Mouse (Mus musculus) midbrain, embryonic 16.5 days (tissue): ENCODE results near the gene Oxa1l. TPM values are rescaled to one million over a fixed set of nuclear protein-coding genes. Genes with fewer than 3 reads are reported as not detected.

Experiments
- ATAC-seq: fragments of 200-750 bp; cut with Nextera tagmentation; 2 replicates; pipeline ENCODE4 v1.8.0; 2017; ENCODE audit warnings: moderate TSS enrichment
- H3K27ac ChIP-seq: fragments of 300-500 bp; sonication (generic); 2 replicates; pipeline ENCODE4 v1.5.1; 2014; ENCODE audit warnings: mild to moderate bottlenecking, low read length, mixed read lengths
- H3K27me3 ChIP-seq: fragments of 300-500 bp; sonication (generic); 2 replicates; pipeline ENCODE4 v1.6.1; 2014; ENCODE audit warnings: low read depth, low read length, mixed read lengths; ENCODE audit not compliant: control insufficient read depth, insufficient read depth
- H3K36me3 ChIP-seq: fragments of 300-500 bp; sonication (generic); 2 replicates; pipeline ENCODE4 v1.6.1; 2014; ENCODE audit warnings: mild to moderate bottlenecking, low read length, moderate library complexity, mixed read lengths; ENCODE audit not compliant: control insufficient read depth, insufficient read depth
- H3K4me1 ChIP-seq: fragments of 300-500 bp; sonication (generic); 2 replicates; pipeline ENCODE4 v1.6.1; 2014; ENCODE audit warnings: mild to moderate bottlenecking, low read length, mixed read lengths; ENCODE audit not compliant: control insufficient read depth, insufficient read depth
- H3K4me2 ChIP-seq: fragments of 300-500 bp; sonication (generic); 2 replicates; pipeline ENCODE4 v1.6.1; 2014; ENCODE audit warnings: mild to moderate bottlenecking, low read length, mixed read lengths
- H3K4me3 ChIP-seq: fragments of 300-500 bp; sonication (generic); 2 replicates; pipeline ENCODE4 v1.5.1; 2014; ENCODE audit warnings: low read depth, mild to moderate bottlenecking, low read length, moderate library complexity, mixed read lengths
- H3K9ac ChIP-seq: fragments of 300-500 bp; sonication (generic); 2 replicates; pipeline ENCODE4 v1.6.1; 2014; ENCODE audit warnings: low read depth, low read length, mixed read lengths
- H3K9me3 ChIP-seq: fragments of 300-500 bp; sonication (generic); replicated peaks from 2 replicates; pipeline ENCODE4 v1.6.1; 2014; ENCODE audit warnings: mild to moderate bottlenecking, low read length, mixed read lengths; ENCODE audit not compliant: control insufficient read depth, poor library complexity, severe bottlenecking
- WGBS: fragments of 180-500 bp; shearing (Covaris S2); extraction: QIAGEN DNeasy Blood & Tissue Kit; methylation state at CpG from one replicate; pipeline ENCODE4 v1.1.7; 2014; 5-methylcytosine and 5-hydroxymethylcytosine counted together
- polyA plus RNA-seq: library from polyadenylated mRNA; unstranded; fragments of >200 nt; fragmentation: Nextera tagmentation; extraction: Ambion mirVana; gene quantifications from 2 replicates; pipeline ENCODE4 v1.2.1, GENCODE M21; 2015

The Oxa1l gene
- polyA plus RNA-seq, 1 experiment from 2014 or later, result 53.1 TPM

DNA sequence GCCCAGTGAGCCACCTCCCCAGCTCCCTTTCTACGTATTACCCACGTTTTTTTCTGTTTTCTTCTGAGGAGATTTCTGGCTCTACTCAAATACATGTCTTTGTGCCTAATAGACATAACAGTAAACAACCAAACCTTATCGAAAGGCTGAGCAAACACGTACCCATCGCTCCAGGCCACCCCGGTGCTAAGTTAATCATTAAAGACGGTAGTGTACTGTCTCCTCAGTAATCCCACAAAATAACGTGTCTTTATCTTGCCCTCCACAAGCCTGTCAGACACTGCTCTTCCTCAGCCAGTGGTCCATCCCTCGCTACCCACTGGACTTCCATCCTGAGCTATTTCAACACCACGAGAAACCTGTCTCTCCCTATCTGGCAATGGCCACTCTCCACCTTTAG, 21.2 kb downstream of the Oxa1l start:
- 81% methylated on average over 10 of the region's 10 CpGs for WGBS
- ATAC-seq, result no peak

DNA sequence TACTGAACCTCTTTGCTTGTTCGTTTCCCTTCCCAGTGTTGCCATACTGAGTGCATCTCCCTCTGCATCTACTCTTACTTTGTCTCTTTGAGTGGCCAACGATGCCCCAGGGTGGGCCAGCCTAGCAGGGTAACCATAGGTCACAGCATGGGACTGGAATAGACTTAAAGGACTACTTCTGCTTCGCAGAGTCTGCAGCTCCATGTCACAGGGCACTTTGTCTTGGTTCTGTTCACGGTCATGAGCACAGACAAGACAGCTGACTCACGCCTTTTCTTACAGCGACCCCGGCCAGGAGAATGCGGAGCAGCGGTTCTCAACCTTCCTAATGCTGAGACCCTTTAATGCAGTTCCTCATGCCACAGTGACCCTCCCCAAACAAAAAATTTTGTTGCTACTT, 22.0 kb downstream of the Oxa1l start:
- Histone ChIP-seq H3K9me3 (no peaks in the 10 kb centered on the region), H3K4me3 (no peak overlapping the region), H3K36me3 (no peaks in the 10 kb centered on the region), H3K4me1 (no peaks in the 10 kb centered on the region), H3K27me3 (no peaks in the 10 kb centered on the region), H3K4me2 (no peak overlapping the region), H3K9ac (no peak overlapping the region), H3K27ac (no peak overlapping the region)
- WGBS, result 54% methylated on average over 9 of the region's 9 CpGs
- no peak for ATAC-seq

More for the DNA sequence above, 21.2 kb downstream of the Oxa1l start:
- Histone ChIP-seq H3K4me2 (no peak overlapping the region), H3K27ac (no peak overlapping the region), H3K36me3 (no peaks in the 10 kb centered on the region), H3K9ac (no peak overlapping the region), H3K27me3 (no peaks in the 10 kb centered on the region), H3K4me3 (no peak overlapping the region), H3K9me3 (no peaks in the 10 kb centered on the region), H3K4me1 (no peaks in the 10 kb centered on the region)

DNA sequence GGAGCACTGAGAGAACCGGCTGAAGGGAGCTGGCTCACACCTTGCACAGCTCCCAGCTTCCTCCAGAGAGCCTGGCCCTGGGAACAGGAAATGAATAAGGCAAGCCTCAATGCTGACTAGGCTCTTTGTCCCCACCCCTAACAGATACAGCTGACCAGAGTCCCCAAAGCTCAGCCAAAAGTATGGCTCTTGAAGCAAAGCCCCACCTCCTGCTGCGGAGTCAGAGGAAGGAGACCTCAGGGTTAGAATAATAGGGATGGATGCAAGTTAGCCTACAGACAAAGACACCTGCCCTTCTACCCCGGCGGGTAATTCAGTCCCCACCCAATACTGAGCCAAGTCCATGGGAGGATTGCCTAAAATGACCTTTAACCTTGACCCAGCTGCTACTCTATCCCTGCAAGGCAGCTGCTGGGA, 22.7 kb downstream of the Oxa1l start:
- no peaks in the 10 kb centered on the region for H3K4me1 ChIP-seq
- 69% methylated on average over 4 of the region's 4 CpGs for WGBS
- no peak overlapping the region for H3K27ac ChIP-seq
- H3K36me3 ChIP-seq, result no peaks in the 10 kb centered on the region
- ATAC-seq, result no peak
- no peak overlapping the region for H3K4me2 ChIP-seq
- H3K4me3 ChIP-seq, result no peak overlapping the region
- no peaks in the 10 kb centered on the region for H3K9me3 ChIP-seq
- H3K27me3 ChIP-seq, result no peaks in the 10 kb centered on the region
- H3K9ac ChIP-seq, result no peak overlapping the region

DNA sequence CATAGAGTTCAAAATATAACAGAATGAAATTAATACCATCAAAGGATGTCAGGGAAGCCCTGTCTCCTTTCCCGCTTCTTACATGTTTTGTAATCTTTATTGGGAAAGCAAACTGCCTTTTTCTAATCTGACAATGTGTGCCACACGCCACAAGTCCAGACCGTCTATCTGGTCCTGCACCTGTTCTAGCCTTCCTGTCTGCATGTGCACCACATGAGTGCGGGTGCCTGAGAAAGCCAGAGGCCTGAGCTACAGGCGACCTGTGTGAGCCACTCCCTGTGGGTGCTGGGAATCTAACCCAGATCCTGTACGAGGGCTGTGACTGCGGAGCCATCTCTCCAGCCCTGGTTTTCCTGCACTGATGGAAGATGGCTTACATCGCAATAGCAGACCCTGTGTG, 23.8 kb downstream of the Oxa1l start:
- Histone ChIP-seq H3K4me1 (no peaks in the 10 kb centered on the region), H3K9ac (no peak overlapping the region), H3K36me3 (no peaks in the 10 kb centered on the region), H3K4me3 (no peak overlapping the region), H3K27me3 (no peaks in the 10 kb centered on the region), H3K27ac (no peak overlapping the region), H3K9me3 (no peaks in the 10 kb centered on the region), H3K4me2 (no peak overlapping the region)
- no peak for ATAC-seq
- WGBS, result 94% methylated on average over 8 of the region's 8 CpGs

DNA sequence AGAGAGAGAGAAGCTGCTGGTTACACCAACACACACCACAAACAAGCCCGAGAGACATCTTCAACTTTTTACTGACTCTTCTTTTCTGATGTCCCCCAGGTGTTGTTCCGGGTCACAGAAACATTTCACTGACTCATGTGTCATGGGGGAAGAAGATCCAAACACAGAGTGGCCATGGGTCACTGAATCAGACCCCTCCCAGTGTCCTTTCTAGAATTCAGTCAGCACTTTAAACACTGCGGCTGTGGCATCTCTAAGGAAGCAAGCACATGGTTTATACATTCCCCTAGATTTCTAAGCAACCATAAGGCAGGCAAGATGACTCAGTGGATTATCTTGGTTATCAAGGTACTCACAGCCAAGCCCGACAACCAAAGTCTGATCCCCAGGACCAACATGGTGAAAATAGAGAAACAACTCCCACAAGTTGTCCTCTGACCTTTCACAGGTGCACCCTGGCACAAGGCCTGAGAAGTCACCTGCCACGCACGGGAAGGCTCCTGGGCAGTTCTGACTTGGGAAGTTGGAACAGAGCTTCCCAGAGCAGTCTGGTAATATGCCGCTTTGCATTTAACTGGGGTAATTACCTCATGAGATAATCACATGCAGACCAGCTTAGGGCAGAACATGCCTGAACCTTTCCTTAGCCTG, 25.5 kb downstream of the Oxa1l start:
- Histone ChIP-seq H3K4me3 (no peak overlapping the region), H3K27me3 (no peaks in the 10 kb centered on the region), H3K36me3 (no peaks in the 10 kb centered on the region), H3K4me1 (no peaks in the 10 kb centered on the region), H3K9ac (no peak overlapping the region), H3K4me2 (no peak overlapping the region), H3K9me3 (no peaks in the 10 kb centered on the region), H3K27ac (no peak overlapping the region)
- 90% methylated on average over 7 of the region's 7 CpGs for WGBS
- no peak for ATAC-seq

DNA sequence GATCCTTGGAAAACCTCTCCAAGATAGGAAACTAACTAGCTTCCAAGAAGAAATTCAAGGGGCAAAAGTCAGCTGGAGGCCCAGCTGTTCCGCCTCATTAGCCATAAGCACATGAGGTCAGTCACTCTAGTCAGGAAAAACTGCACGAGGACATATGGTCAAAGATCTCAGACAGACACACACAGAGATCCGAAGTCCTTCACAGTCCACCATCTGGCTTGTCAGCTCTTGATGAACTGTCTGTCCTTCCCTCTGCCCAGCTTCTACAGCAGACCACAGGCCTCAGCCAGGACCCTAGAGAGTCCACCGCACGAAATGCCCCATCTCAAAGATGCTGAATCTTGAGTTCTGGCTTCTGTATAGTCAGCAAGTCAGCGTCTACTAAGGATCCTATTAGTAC, 26.9 kb downstream of the Oxa1l start:
- WGBS, result 83% methylated on average over 6 of the region's 6 CpGs
- no peak for ATAC-seq
- no peak overlapping the region for H3K9ac ChIP-seq

DNA sequence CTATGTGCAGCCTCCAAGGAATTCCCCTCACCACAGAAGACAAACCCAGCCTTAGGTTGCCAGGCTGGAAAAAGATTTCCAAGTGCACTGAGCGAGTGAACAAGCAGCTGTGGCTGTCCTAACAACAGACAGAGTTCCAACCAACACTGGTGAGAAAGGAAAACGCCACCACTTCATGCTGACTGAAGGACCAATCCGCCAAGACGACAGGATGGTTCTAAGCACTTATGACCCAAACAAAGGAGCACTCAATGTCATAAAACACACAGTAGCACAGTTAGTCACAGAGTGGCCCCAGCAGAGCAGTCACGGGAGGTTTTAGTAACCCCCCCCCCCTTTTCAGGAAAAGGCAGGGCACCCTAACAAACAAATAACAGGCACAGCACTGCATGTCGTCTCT, 30.2 kb downstream of the Oxa1l start:
- ATAC-seq, result no peak
- no peak overlapping the region for H3K27ac ChIP-seq
- H3K9ac ChIP-seq, result no peak overlapping the region
- no peak overlapping the region for H3K4me2 ChIP-seq
- H3K9me3 ChIP-seq, result no peaks in the 10 kb centered on the region
- no peaks in the 10 kb centered on the region for H3K36me3 ChIP-seq
- H3K27me3 ChIP-seq, result no peaks in the 10 kb centered on the region
- H3K4me1 ChIP-seq, result no peaks in the 10 kb centered on the region
- no peak overlapping the region for H3K4me3 ChIP-seq
- WGBS, result 69% methylated on average over 6 of the region's 6 CpGs

More for the DNA sequence above, 26.9 kb downstream of the Oxa1l start:
- Histone ChIP-seq H3K4me1 (no peaks in the 10 kb centered on the region), H3K9me3 (no peaks in the 10 kb centered on the region), H3K4me2 (no peak overlapping the region), H3K4me3 (no peak overlapping the region), H3K36me3 (no peaks in the 10 kb centered on the region), H3K27ac (no peak overlapping the region), H3K27me3 (no peaks in the 10 kb centered on the region)

DNA sequence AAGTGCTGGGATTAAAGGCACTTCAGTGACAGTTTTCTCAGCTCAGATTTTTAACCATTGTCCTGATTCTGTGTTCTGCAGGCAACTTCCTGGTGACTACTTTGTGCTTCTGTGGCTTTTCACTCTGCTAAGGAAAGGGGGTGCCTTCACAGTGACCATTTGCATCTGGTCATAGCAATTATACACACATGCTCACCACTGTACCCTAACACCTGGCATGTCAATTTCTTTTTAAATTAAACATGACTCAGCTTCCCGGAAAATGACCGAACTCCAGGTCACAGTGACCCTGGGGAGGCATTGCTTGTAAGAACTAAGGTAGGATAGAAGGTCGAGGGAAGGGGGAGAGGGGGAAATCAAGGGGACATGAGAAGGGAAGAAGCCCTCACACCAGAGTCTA, 33.2 kb downstream of the Oxa1l start:
- Histone ChIP-seq H3K9me3 (no peaks in the 10 kb centered on the region), H3K4me2 (no peak overlapping the region), H3K4me1 (no peaks in the 10 kb centered on the region), H3K36me3 (no peaks in the 10 kb centered on the region), H3K27me3 (no peaks in the 10 kb centered on the region), H3K4me3 (no peak overlapping the region), H3K9ac (no peak overlapping the region), H3K27ac (no peak overlapping the region)
- 77% methylated on average over 3 of the region's 3 CpGs for WGBS
- ATAC-seq, result no peak

DNA sequence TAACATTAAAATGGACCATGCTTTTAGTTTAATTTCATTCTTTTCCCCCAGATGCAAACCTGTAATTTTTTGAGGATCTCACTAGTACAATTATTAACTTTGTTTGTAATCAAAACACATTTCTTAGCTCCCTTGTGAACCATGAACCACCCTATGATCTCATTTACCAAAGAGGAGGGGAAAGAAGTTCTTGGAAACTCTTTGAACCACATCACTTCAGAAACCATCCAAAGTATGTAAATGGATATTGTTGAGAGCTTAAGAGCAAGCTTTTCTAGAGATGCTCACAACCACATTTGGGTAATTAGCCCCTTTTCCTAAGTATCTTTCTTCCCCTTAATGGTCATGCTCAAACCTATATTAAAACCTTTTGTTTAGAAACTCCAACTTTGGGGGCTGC, 33.7 kb downstream of the Oxa1l start:
- Histone ChIP-seq H3K4me3 (no peak overlapping the region), H3K9me3 (no peaks in the 10 kb centered on the region), H3K4me1 (no peaks in the 10 kb centered on the region), H3K9ac (no peak overlapping the region), H3K36me3 (no peaks in the 10 kb centered on the region), H3K27me3 (no peaks in the 10 kb centered on the region), H3K27ac (no peak overlapping the region), H3K4me2 (no peak overlapping the region)
- ATAC-seq, result no peak
